Mouse (Mus musculus): ENCODE data around the gene Rabac1. TPM values are rescaled to one million over a fixed set of nuclear protein-coding genes. Genes with fewer than 3 reads are reported as not detected.
A peak's percentile ranks its signal among the peaks of the same experiment; 100 is the strongest.

Gene Rabac1
- total RNA-seq, 2 experiments from 2014 or later, result 262 to 275 TPM

DNA sequence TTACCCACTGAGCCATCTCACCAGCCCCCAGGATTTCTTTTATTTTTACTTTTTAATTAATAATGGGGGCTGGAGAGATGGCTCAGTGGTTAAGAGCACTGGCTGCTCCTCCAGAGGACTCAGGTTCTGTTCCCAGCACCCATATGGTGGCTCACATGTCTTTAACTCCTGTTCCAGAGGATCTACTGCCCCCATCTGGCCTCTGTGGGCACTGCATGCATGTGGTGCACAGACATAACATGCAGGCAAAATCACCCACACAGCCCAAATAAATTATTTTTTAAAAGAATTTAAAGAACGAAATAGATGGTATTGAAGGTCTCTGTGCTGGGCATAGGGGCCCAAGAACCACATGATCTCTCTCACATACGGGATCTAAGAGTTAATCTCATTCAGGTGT is 11.8 kb upstream of the Rabac1 start:
- DNase-seq (ENCODE audit: low spot score in 2 of 2), result no peak

GRCm38 (mm10) chr7:24983396-24983795 is 10.8 kb upstream of the Rabac1 start:
- no peak for DNase-seq (ENCODE audit: low spot score in 2 of 2)

- DNase-seq (ENCODE audit: low spot score in 2 of 2), result no peak
Measured at GRCm38 (mm10) chr7:24980439-24980838, 7.9 kb upstream of the Rabac1 start.

DNA sequence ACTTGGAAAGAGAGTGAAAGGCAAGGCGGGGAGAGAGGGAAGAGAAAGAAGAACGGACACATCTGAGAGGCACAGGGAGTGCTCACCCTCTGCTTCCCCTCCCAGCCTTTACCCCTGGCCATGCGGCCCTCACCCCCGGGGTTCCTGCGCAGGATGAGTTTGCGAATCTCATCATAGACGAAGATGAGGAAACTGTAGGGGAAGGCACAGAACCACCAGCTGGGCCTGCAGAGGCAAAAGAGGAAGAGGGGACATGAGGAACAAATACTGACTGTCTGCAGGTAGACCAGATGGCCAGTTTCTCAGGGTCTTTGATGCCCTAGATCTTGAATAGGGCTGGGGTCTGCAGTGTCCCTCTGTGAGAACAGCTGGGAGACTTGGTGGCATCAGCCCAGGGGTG is 6.2 kb upstream of the Rabac1 start:
- no peak for DNase-seq (ENCODE audit: low spot score in 2 of 2)

- DNase-seq (ENCODE audit: low spot score in 2 of 2), result no peak
Measured at GRCm38 (mm10) chr7:24974893-24975595, 2.5 kb upstream of the Rabac1 start.

DNA sequence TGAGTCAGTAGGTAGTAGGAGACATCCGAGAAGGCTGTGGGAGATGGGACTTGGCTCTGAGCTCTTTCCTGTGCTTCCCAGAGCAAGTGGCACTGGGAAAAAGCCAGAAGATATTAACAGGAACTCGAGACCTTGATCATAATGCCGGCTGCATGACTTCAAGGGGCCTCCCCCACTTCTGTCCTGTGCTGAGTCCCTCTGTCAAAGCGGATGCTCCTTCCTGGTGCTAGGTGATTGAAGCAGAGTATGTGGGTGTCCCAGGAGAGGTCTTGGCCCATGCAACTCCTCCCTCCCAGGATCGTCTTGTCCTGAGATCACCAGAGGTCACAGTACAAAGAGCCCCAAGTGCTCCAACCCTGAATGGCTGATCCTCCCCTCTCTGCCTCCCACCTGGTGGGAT is 1.3 kb upstream of the Rabac1 start:
- no peak for DNase-seq (ENCODE audit: low spot score in 2 of 2)

DNA sequence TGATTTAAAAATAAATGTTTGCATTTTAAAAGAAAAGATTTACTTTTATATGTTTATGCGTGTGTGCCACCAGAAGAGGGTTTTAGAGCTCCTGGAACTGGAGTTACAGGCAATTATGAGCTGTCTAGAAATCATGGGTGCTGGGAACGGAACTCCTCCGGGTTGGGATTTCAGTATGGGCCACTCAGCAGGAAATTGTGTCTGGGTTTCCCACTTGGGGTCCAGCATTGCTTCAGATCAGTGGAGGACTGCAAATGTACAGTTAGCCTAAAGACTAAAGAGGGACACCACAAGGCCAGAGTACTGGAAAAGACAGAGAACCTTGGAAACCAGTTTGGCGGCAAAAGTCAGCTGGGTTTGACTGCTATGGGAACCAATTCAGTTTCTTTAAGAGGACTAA is 654 bp upstream of the Rabac1 start:
- DNase-seq (ENCODE audit: low spot score in 2 of 2), result no peak

DNA sequence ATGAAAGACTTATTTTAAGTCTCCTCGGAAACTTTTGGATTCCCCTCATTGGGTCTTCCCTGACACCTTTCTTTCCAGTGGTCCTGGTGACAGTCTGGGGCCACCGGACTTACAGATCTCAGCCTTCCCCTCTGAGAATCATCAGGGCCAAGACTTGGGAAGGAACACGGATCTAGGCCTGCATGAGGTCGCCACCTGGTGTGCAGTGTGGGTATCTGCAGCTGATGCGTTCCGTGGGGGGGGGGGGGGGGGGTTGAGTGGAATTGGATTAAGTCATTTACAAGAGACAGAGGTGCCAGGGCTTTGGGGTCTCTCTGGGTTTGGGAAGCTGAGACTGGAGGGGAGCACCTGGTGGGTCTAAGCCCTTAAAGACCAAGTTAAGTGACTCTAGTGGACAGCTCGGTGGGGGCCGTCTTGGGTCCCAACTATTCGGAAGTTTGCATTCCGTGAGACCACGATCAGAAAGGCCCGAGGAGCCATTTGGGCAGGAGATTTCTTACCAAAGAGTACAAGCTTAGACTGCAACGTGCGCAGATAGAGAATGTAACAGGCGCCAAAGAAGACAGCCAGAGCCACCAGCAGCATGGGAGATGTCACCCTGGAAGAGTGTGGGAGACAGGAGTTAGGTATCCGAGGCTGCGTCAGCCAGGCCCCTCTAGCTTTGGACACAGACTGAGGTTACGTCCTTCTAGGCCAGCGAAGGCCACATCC is 1.1 kb downstream of the Rabac1 start:
- peak in 1 of 2 experiments; percentile 54 for DNase-seq (ENCODE audit: low spot score in 2 of 2)

- no peak for DNase-seq (ENCODE audit: low spot score in 2 of 2)
Measured at GRCm38 (mm10) chr7:24970341-24970740, 2.2 kb downstream of the Rabac1 start.

DNA sequence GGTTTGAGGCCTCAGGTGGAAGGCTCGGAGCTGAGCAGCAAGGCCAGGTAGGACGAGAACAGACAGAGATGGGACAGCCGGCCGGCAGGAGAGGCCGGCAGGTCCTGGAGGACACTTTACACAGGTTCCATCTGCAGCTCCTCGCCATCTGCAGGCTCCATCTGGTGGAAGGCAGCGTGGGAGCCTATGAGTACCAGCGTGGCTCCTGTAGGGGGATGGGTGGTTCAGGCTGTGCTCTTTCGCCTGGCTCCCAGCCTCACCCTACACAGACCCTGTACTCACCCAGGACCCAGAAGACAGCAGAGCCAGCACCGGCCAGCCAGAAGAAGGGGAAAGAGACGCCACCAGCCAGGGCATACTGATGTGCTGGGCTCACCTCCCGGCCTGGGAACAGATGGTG is 2.7 kb downstream of the Rabac1 start:
- DNase-seq (ENCODE audit: low spot score in 2 of 2), result peak in 1 of 2 experiments; percentile 65

GRCm38 (mm10) chr7:24968463-24968862 is 4.1 kb downstream of the Rabac1 start:
- no peak for DNase-seq (ENCODE audit: low spot score in 2 of 2)

DNA sequence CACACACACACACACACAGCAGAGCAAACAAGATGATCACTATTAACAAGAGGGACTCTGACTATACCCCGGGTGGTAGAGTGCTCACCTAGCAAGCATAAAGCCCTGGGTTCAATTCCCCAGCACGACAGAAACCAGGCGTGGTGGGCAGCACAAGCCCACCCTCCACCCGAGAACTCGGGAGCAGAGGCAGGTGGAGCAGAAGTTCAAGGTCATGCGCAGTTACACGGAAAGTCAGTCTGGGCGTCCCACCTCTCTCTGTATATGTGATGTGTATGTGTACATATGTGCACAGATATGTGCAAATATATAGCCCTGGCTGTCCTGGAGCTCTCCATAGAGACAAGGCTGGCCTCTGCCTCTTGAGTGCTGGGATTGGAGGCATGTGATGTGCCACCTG is 4.6 kb downstream of the Rabac1 start:
- no peak for DNase-seq (ENCODE audit: low spot score in 2 of 2)

DNA sequence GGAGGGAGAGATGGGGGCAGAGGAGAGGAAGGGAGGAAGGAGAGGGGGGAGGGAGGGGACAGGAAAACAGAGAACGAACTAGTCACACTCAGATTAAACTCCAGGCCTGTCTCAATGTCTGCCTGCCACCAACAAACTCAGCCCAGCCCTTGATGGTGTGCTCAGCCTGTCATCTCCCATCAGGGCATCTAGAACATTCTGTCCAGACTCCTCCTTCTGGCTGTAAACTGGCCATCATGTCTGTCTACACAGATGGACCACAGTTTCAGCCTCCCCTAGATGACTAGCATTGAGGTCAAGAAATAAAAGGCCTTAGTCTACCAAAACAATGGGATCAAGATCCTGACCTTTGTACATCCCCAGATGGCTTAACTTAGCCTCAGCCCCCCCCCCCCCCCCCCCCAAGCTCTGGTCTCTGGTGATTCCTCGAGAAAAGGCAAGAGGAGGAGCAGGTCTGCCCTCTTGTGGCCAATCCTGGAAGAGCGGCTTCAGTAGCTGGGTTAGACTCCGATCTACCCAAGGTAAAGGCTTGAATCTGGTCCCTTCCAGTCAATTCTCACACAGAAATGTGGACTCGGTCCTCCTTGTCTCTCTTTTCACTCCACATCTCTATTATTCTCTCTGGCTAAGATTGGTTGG is 7.5 kb downstream of the Rabac1 start:
- peak; percentile 81 to 86 for DNase-seq (ENCODE audit: low spot score in 2 of 2)

DNA sequence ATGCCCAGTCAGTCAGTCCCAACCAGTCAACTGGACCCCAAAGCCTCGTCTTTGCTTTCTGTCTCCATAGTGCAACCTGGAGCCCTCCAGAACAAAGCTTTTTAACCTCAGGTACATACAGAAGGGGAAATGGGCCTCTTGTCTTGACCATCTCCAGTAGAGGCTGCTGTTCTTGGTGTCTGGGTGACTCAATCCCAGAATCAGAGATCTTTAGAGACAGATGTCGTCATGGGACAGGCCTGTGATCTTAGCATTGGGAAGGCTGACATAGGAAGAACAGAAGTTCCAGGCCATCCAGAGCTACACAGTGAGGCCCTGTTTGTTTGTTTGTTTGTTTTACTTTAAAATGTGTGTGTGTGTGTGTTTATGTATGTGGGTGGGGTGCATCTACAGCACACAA is 8.3 kb downstream of the Rabac1 start:
- no peak for DNase-seq (ENCODE audit: low spot score in 2 of 2)

DNA sequence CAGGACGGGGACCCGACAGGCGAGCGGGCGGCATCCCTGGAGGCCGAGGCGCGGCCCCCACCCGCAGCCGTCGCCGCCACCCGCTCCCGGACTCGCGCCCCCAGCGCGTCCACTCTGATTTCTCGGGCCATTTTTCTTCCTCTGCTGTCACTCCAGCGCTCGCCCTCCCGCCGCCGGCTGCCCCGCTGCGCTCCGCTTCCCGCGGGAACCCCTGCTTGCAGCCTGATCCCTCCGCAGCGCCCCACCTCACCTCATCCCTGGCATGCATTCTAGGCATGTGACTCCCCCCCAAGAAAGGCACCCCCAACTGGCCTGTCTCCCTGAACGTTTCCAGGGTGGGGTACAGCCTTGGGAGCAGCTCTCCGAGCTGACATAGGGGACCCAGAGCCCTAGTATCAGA is 17.3 kb downstream of the Rabac1 start:
- DNase-seq (ENCODE audit: low spot score in 2 of 2), result no peak

- DNase-seq (ENCODE audit: low spot score in 2 of 2), result no peak
Measured at GRCm38 (mm10) chr7:24954450-24954849, 18.1 kb downstream of the Rabac1 start.

DNA sequence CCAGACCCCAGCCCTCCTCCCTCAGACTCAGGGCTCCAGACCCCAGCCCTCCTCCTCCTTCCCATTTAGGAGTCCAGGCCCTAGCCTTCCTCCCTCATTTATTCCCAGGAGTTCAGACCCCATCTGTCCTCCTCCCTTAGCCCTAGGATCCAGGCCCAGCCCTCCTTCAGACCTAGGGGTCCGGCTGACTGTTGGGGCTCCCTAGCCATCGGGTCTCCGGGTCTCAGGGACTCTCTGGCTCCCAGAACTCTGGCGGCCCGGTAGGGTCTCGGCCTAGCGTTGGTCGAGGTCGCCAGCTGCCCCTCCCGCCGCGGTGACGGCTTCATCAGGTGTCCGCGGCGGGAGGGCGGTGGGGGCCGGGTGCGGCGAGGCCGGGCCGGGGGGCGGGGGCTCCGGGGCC is 18.6 kb downstream of the Rabac1 start:
- DNase-seq (ENCODE audit: low spot score in 2 of 2), result no peak

- peak in 1 of 2 experiments; percentile 47 for DNase-seq (ENCODE audit: low spot score in 2 of 2)
Measured at GRCm38 (mm10) chr7:24949958-24950623, 22.5 kb downstream of the Rabac1 start.

GRCm38 (mm10) chr7:24948774-24949173 is 23.8 kb downstream of the Rabac1 start:
- no peak for DNase-seq (ENCODE audit: low spot score in 2 of 2)

DNA sequence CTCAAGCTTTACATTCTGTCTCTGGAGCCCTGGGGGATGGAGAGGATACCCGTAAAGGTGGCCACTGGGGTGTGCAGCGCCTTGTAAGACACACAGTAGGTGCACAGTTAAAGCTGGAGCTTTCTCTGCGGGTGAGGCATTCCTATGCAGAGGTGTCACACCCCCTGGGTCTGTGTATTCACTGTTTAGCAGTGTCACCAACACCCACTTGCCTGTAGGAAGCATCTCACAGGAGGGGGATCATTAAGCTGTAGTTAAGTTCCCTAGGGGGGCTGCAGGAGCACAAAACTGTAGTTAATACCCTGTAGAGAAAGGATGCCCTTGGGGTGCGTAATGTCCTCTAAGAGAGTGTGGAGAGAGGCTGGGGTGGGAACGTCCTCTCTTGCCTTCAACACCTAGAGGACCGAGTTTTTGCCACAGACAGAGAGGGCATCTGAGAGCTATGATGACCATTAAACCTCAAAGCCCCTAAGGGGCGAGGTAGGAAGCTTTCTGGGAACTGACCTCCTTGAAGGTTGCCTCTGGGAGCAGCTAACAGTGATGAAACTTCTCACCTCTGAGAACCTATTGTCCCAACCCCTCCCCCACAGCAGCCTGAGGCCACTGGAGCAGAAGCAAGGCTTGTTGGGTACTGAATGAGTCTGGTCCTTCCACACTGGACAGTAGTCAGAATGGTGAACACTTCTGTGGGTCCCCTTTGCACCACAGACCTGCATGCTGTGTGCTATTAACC is 25.1 kb downstream of the Rabac1 start:
- no peak for DNase-seq (ENCODE audit: low spot score in 2 of 2)

Data from layer of hippocampus, postnatal 14 days (tissue).